Mouse (Mus musculus) kidney, embryonic 14.5 days (tissue): Measurements from ENCODE around the gene Gm11985. TPM values are rescaled to one million over a fixed set of nuclear protein-coding genes. Genes with fewer than 3 reads are reported as not detected.
A peak's percentile ranks its signal among the peaks of the same experiment; 100 is the strongest.

Experiments used
- ATAC-seq: fragments of 200-750 bp; cut with Nextera tagmentation; 2 replicates; pipeline ENCODE4 v1.8.0; 2017; ENCODE audit warnings: moderate number of reproducible peaks, mild to moderate bottlenecking, moderate TSS enrichment, moderate library complexity; ENCODE audit not compliant: low FRiP score, low TSS enrichment
- H3K27ac ChIP-seq: fragments of 300-500 bp; sonication (generic); 2 replicates; pipeline ENCODE4 v1.5.1; 2014; ENCODE audit warnings: low read depth, mild to moderate bottlenecking, low read length, moderate library complexity, mixed read lengths
- H3K27me3 ChIP-seq: fragments of 300-500 bp; sonication (generic); 2 replicates; pipeline ENCODE4 v1.6.1; 2014; ENCODE audit warnings: mild to moderate bottlenecking, low read length; ENCODE audit not compliant: control insufficient read depth, insufficient read depth
- H3K36me3 ChIP-seq: fragments of 300-500 bp; sonication (generic); 2 replicates; pipeline ENCODE4 v1.6.1; 2014; ENCODE audit warnings: low read length, mixed read lengths; ENCODE audit not compliant: control insufficient read depth, insufficient read depth
- H3K4me1 ChIP-seq: fragments of 300-500 bp; sonication (generic); 2 replicates; pipeline ENCODE4 v1.6.1; 2014; ENCODE audit warnings: low read length, mixed read lengths; ENCODE audit not compliant: control insufficient read depth, insufficient read depth
- H3K4me2 ChIP-seq: fragments of 300-500 bp; sonication (generic); replicated peaks from 2 replicates; pipeline ENCODE4 v1.6.1; 2014; ENCODE audit warnings: low read depth, mild to moderate bottlenecking, low read length
- H3K4me3 ChIP-seq: fragments of 300-500 bp; sonication (generic); 2 replicates; pipeline ENCODE4 v1.5.1; 2014; ENCODE audit warnings: mild to moderate bottlenecking, low read length
- H3K9ac ChIP-seq: fragments of 300-500 bp; sonication (generic); 2 replicates; pipeline ENCODE4 v1.6.1; 2014; ENCODE audit warnings: low read depth, mild to moderate bottlenecking, low read length, moderate library complexity
- H3K9me3 ChIP-seq: fragments of 300-500 bp; sonication (generic); 2 replicates; pipeline ENCODE4 v1.6.1; 2016; ENCODE audit warnings: low read length; ENCODE audit not compliant: control insufficient read depth
- WGBS: fragments of 180-500 bp; shearing (Covaris S2); extraction: QIAGEN DNeasy Blood & Tissue Kit; methylation state at CpG from one replicate; pipeline ENCODE4 v1.1.7; 2014; 5-methylcytosine and 5-hydroxymethylcytosine counted together
- polyA plus RNA-seq: library from polyadenylated mRNA; unstranded; fragments of >200 nt; fragmentation: Nextera tagmentation; extraction: Ambion mirVana; gene quantifications from 2 replicates; pipeline ENCODE4 v1.2.1, GENCODE M21; 2014

Gene Gm11985
- polyA plus RNA-seq, 1 experiment from 2014 or later: not detected

GRCm38 (mm10) chr11:7179276-7179675 lies 9.1 kb downstream of the Gm11985 start:
- 53% methylated on average over 2 of the region's 2 CpGs for WGBS
- H3K27ac ChIP-seq: no peak overlapping the region

GRCm38 (mm10) chr11:7178724-7179123 lies 9.6 kb downstream of the Gm11985 start:
- H3K4me1 ChIP-seq: no peaks in the 10 kb centered on the region
- no peaks in the 10 kb centered on the region for H3K36me3 ChIP-seq
- no peak for ATAC-seq
- H3K9me3 ChIP-seq: no peaks in the 10 kb centered on the region
- H3K9ac ChIP-seq: no peak overlapping the region
- 59% methylated on average over 4 of the region's 4 CpGs for WGBS
- no peak overlapping the region for H3K4me3 ChIP-seq
- H3K4me2 ChIP-seq: no peak overlapping the region
- no peaks in the 10 kb centered on the region for H3K27me3 ChIP-seq
- H3K27ac ChIP-seq: no peak overlapping the region

More at GRCm38 (mm10) chr11:7179276-7179675, 9.1 kb downstream of the Gm11985 start:
- Histone ChIP-seq H3K36me3 (no peaks in the 10 kb centered on the region), H3K9me3 (no peaks in the 10 kb centered on the region), H3K4me3 (no peak overlapping the region), H3K9ac (no peak overlapping the region), H3K4me2 (no peak overlapping the region), H3K4me1 (no peaks in the 10 kb centered on the region), H3K27me3 (no peaks in the 10 kb centered on the region)
- ATAC-seq: no peak

- no peak for ATAC-seq
- H3K4me2 ChIP-seq: no peak overlapping the region
- no peaks in the 10 kb centered on the region for H3K4me1 ChIP-seq
- H3K27me3 ChIP-seq: no peaks in the 10 kb centered on the region
- H3K27ac ChIP-seq: no peak overlapping the region
- H3K9ac ChIP-seq: no peak overlapping the region
- H3K9me3 ChIP-seq: no peaks in the 10 kb centered on the region
- 85% methylated on average over 6 of the region's 6 CpGs for WGBS
- H3K4me3 ChIP-seq: no peak overlapping the region
- no peaks in the 10 kb centered on the region for H3K36me3 ChIP-seq
These were observed 14.7 kb downstream of the Gm11985 start for GRCm38 (mm10) chr11:7173664-7174063.

- Histone ChIP-seq H3K36me3 (no peaks in the 10 kb centered on the region), H3K4me1 (no peaks in the 10 kb centered on the region), H3K27ac (no peak overlapping the region), H3K4me2 (no peak overlapping the region), H3K27me3 (no peaks in the 10 kb centered on the region), H3K4me3 (no peak overlapping the region), H3K9ac (no peak overlapping the region), H3K9me3 (no peaks in the 10 kb centered on the region)
- ATAC-seq: no peak
- WGBS: 90% methylated on average over 1 of the region's 1 CpGs
These were observed 18.7 kb downstream of the Gm11985 start for GRCm38 (mm10) chr11:7169645-7170044.

GRCm38 (mm10) chr11:7164416-7164815 lies 24.0 kb downstream of the Gm11985 start:
- no peak overlapping the region for H3K4me2 ChIP-seq
- ATAC-seq: no peak
- no peak overlapping the region for H3K27ac ChIP-seq
- H3K9ac ChIP-seq: no peak overlapping the region
- H3K4me3 ChIP-seq: no peak overlapping the region
- no peaks in the 10 kb centered on the region for H3K36me3 ChIP-seq
- no peaks in the 10 kb centered on the region for H3K9me3 ChIP-seq
- no peaks in the 10 kb centered on the region for H3K27me3 ChIP-seq
- no peaks in the 10 kb centered on the region for H3K4me1 ChIP-seq
- WGBS: 62% methylated on average over 4 of the region's 4 CpGs

GRCm38 (mm10) chr11:7161502-7162174 lies 26.7 kb downstream of the Gm11985 start:
- H3K27ac ChIP-seq: no peak overlapping the region
- H3K4me1 ChIP-seq: no peaks in the 10 kb centered on the region
- WGBS: 79% methylated on average over 8 of the region's 8 CpGs
- no peak overlapping the region for H3K4me3 ChIP-seq
- H3K9ac ChIP-seq: no peak overlapping the region
- H3K27me3 ChIP-seq: no peaks in the 10 kb centered on the region
- H3K36me3 ChIP-seq: no peaks in the 10 kb centered on the region
- H3K9me3 ChIP-seq: no peaks in the 10 kb centered on the region
- peak; percentile 41; the same call in 1 of the 2 replicates for ATAC-seq
- H3K4me2 ChIP-seq: no peak overlapping the region

- no peaks in the 10 kb centered on the region for H3K4me1 ChIP-seq
These were observed 27.7 kb downstream of the Gm11985 start for GRCm38 (mm10) chr11:7160637-7161101.

GRCm38 (mm10) chr11:7160146-7160545 lies 28.2 kb downstream of the Gm11985 start:
- Histone ChIP-seq H3K9me3 (no peaks in the 10 kb centered on the region), H3K4me3 (no peak overlapping the region), H3K4me1 (no peaks in the 10 kb centered on the region), H3K9ac (no peak overlapping the region), H3K4me2 (no peak overlapping the region), H3K27ac (no peak overlapping the region), H3K27me3 (no peaks in the 10 kb centered on the region), H3K36me3 (no peaks in the 10 kb centered on the region)
- ATAC-seq: no peak
- WGBS: 61% methylated on average over 6 of the region's 6 CpGs

More at GRCm38 (mm10) chr11:7160637-7161101, 27.7 kb downstream of the Gm11985 start:
- Histone ChIP-seq H3K9me3 (no peaks in the 10 kb centered on the region), H3K27ac (no peak overlapping the region; the same call in 1 of the 2 replicates), H3K9ac (no peak overlapping the region), H3K4me3 (no peak overlapping the region), H3K27me3 (no peaks in the 10 kb centered on the region), H3K4me2 (no peak overlapping the region), H3K36me3 (no peaks in the 10 kb centered on the region)
- ATAC-seq: peak; percentile 42
- 47% methylated on average over 4 of the region's 4 CpGs for WGBS

GRCm38 (mm10) chr11:7158196-7158595 lies 30.2 kb downstream of the Gm11985 start:
- Histone ChIP-seq H3K9ac (no peak overlapping the region), H3K4me3 (no peak overlapping the region), H3K36me3 (no peaks in the 10 kb centered on the region), H3K27me3 (no peaks in the 10 kb centered on the region), H3K4me1 (no peaks in the 10 kb centered on the region), H3K27ac (no peak overlapping the region), H3K4me2 (no peak overlapping the region), H3K9me3 (no peaks in the 10 kb centered on the region)
- WGBS: 87% methylated on average over 6 of the region's 6 CpGs
- no peak for ATAC-seq
